Mouse (Mus musculus) thymus, postnatal 36 days (tissue): ENCODE results near the gene Mnt.

Source experiments
- DNase-seq, 2 experiments: peaks; one replicate each; pipeline ENCODE4 v3.0.0; 2022; ENCODE audit warnings: mixed read lengths in 2 of 2

The Mnt gene

DNA sequence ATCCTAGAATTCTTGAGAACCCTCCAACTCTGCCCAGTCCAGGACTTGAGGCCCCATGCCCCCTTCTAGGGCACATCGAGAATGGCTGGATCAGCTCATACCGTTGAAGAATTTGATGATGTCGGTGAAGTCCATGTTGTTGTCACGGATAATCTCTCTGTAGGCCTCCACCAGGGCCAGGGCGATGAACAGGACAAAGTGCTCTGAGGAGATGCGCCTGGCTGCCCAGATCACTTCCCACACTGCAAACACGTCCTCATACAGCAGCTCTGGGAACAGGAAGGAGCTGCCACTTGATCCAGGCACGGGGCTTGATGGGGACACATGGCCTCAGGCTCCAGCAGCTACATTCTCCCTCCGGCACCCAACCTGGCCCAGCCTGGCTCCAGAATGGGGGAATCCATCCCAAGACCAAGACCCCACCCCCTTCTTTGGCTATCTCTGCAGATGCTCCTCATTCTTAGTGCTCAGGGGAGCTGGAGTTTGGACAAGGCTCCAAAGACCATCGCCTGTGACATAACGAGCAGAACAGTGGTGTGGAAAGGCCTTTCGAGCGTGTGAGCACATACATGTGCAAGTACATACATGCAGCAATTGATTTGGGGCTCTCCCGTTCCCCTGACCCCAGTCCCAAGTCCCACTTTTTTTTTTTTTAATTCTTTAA lies 20.4 kb downstream of the Mnt start:
- DNase-seq, result no peak

DNA sequence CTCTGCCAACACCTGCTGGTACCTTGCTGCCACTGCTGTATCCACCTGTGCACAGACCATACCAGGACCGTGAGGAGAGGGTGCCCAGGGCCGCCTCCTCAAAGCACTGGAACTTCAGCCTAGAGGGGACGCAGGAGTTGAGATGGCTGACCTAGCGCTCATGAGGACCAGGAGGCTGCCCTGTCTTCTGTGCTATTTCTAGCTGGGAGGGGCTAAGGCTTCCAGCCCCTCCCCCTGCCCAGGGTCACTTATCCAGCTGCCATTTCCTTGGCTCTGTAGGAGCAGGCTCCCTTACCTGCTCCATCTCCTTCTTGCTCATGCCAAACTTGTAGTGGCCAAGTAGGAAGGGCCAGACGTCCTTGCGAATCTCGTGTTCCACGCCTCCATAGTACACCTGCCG lies 27.0 kb downstream of the Mnt start:
- DNase-seq, result no peak

DNA sequence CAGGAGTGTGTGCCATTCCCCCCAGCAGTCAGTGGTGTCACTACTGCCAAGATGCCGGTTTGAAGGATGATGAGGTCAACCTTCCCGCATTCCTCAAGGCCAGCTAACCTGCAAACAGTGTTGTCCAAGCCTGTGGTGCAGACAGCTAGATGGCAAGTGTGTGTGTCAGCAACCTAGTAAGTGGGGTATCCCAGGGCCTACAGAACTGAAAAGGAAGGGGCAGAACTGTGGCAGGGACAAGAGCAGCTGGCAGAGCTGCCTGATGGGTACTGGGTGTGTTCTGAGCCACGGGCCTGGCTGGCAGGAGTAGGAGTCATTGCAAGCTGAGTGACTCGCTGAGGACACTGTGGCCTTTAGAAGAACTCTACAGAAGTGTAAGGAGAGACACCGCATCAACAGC lies 31.4 kb downstream of the Mnt start:
- DNase-seq, result no peak

DNA sequence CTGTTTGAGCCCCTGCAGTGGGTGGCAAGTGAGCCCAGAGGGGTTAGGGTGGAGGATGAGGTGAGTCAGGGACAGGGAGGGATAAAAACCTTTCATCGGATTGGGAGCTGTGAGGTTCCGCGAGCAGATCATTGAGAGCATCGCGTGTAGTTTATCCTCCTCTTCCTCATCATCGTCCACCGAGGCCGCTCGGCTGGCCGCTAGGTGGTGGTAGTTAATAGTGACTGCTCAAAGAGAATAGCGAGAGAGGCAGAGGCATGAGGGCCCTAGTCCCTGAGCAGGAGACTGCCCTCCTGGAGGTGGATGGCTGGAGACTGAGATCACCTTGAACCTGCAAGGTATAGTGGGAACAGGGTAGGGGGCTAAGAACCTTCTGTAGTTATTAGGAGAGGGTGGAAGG lies 32.8 kb downstream of the Mnt start:
- DNase-seq, result no peak

DNA sequence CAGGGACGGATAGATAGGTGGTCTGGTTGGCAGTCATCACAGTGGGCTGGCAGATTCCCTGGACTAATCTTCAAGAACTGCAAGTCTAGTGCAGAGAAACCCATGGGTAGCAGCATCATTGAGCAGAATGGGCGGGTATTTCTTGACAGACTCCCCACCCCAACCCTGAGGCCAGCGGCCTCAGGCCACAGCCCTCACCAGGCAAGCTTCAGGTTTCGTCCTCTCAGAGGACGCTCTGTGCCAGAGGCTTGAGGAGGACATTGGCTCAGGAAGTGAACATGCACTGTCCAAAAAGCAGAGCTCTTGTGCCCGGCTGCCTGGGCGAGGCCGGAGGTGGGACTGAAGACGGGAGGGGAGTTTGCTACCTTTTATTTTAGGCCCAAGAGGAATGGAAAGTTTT lies 33.7 kb downstream of the Mnt start:
- no peak for DNase-seq

DNA sequence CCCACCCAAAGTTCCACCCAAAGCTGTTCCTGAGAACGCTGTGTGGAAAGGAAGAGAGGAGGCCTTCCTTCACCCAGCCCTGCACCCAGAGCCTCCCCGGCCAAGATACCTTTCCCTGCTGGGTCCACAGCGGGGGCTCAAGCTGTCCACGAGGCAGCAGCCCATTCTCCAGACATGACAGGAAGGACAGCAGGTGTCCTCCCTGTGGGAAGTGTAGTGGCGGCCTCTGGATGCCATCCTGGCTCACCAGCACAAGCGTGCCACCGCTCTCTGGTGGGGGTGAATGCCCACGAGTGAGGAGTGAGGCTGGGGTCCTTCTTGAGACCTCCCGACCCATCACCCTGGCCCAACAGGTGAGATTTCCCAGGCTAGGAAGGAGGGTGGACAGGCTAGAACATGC lies 34.5 kb downstream of the Mnt start:
- no peak for DNase-seq

DNA sequence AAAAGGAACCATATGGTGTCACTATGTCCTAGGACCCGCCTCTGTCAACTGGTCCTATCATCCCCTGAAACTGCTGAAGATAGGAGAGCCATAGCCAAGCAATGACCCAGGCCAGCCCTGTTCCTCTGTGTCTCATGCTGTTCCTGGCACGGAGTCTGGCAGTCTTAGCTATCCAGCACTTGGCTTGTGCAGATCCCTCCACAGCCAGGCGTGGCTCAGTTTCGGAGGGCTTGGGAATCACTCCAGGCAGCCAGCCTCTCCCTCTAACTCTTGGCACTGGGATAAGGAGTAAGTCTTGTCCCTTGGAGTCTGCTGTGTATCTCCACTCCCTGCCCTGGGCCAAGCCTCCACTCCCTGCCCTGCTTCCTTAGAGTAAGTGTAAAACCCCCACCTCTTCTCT lies 35.9 kb downstream of the Mnt start:
- DNase-seq, result no peak

DNA sequence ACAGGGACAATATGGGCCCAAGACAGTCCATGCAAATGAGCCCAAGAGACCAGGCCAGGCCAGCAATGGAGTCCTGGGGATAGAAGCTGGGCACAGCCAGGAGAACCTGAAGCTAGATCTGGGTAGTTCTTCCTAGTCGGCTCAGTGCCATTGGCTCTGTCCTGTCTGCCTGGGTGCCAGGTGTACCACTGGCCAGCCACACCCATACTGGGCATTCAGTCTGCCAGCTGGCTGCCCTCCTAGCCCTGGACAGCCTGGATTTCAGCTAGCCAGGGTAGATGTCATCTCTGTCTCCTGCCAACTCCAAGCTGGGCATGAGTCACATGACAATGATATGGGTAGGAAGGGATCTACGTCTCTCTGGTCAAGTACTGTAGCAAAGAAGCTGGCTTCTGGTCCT lies 36.5 kb downstream of the Mnt start:
- DNase-seq, result no peak

DNA sequence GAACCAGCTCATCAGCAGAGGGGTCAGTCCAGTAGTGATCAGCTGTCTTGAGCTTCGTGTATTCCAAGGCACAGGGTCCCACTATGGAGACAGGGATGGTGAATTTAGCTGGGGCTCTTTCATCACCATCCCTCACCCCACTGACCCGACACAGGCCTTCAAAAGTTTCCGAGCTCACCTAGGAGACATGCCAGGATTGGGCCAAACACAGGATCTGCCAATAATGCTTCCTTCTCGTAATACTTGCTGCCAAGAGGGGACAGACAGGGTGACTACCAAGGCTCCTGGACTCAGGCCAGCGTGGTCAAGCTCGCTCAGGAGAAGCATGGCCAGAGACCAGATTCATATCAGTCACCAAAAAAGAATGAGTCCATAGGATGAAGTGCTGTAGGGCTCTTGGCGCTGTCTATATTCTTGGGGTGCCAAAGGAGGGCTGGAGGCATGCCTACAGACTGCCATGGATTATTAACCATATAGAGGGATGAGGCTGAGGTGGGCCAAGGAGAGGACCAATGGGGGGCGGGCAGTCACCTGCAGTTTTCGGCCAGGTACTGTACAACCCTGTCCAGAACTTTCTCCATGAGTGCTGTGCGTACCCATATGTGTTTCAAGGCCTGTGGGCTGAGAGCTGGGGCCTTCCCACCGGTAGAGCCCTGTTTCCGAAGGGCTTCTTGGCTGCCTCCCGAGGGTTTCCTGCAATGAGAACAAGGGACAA lies 37.5 kb downstream of the Mnt start:
- DNase-seq, result no peak

DNA sequence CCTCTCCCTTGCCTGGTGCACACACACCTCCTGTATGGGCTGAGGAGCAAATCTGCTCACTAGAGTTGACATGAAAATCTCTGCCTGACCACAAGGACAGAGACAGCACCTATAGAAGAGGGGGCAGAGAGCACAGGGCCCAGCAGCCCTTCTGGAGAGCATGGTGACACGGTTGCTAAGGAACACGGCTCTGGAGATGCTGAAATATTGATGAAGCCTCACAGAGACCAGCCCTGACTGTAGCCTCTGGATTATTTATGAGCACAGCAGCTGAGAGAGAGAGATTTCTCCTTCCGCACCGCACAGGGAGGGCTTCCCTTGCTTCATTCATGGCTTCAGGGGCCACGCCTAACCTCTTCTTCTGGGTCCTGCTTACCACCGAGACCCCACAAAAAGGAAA lies 38.9 kb downstream of the Mnt start:
- DNase-seq, result no peak

DNA sequence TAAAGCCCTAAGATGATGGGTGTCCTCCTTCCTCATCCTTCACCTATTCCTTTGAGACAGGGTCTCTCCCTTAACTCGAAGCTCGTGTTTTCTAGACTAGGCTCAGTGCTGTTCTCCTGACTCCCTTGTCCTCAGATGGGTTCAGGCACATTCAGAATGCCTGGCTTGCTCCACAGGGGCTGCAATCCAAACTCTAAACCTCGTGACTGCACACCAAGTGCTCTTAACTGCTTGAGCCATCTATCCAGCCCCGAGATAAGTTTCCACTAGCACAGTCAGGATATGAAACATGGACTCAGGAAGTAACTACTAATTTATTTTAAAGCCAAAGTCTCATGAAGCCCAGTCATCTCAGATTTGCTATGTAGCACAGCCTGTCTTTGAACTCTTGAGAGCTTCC lies 39.8 kb downstream of the Mnt start:
- DNase-seq, result no peak

DNA sequence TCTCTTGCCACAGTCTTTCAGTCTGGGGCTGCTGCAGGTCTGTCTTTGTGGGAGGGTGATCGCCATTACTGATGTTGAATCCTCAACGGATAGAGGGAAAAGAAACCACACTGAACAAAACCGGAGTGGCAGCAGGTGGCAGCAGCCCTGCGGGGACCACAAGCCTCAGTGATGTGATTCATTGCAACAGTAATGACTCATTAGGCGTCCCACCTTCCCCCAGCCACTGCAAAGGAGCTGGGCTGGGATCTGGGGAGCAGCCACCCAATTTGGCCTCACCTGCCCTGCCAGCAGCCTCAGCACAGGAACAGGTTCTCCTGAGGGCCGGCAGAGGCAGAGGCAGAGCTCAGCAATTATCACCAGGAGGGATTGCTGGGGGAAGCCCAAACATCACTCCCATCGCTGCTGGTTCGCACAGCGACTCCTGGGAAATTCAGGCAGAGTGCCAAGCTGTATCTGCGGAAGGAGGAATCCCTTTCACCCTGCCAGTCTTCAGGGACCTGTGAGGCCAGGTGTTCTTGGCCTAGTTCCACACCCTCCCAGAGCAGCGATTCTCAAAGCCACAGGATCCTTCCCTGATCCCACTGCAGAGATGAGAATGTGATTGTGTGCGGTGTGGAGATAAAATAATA lies 40.4 kb downstream of the Mnt start:
- no peak for DNase-seq

DNA sequence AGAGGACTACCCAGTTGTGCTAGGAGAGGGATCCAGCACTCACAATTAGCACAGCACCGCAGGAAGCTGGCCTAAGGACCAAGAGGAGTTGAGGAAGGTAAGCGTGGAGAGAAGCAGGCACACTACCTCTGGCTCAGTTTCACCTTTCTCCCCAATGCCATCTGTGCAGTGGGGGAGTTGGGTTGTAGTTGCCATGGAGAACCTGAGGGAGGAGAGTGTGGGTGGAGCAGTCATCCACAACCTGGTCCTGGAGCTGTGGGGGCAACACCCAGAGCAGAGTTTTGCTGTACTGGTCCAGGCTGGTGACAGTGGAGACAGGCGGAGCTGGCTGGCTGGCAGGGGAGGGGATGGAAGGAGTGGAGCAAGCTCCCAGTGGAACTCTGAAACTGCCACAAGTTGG lies 43.9 kb downstream of the Mnt start:
- DNase-seq, result no peak

DNA sequence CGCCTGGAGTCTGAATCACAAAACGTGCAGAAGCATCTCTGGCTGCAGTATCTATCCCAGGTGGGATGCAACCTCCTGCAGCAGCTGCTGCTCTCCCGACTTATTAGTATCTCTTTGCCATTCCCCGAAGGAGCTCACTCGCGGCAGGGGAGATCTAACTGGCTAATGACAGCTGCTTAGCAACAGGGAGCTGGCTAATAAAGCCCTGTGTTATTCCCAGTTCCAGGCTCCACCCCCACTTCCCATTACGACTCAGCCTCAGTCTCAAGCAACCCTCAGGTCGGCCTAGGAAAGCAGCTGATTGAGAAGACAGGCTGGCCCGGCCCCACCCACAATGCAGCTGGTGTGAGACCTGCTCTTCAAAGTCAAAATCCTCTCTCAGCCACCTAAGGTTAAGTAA lies 46.1 kb downstream of the Mnt start:
- no peak for DNase-seq

DNA sequence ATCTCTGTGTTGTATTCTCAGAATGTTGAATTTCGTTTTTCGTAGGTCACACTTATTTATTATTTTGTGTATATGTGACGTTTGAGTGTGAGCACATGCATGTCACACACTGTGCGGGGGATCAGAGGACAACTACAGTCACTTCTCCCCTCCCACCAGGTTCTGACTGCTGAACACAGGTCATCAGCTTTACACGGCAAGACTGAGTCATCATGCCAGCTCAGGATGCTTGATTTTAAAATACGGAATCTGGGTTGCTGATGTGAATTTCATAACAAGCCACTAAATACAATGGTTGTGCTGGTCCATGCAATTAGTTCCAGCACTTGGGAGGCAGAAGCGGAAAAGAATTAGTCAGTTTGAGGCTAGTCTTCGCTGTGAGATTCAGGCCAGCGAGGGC lies 50.3 kb downstream of the Mnt start:
- no peak for DNase-seq

DNA sequence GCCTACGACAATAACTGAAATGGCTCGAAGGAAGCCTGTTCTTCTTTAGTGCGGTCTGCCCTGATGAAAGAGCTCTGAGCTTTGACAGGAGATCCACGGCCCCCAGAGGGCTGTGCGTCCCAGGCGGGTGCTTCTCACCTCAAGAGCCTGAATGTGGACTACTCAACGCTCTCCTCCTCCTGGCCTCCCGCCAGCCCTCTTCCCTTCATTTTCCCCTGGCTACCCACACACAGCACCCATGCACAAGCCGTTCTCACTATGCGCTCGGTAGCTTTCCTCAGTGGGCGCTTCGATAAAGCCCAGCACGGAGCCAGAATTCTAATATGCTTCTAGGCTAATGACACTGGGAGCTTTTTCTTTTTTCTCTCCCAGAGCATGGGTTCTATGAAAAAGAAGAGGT lies 51.3 kb downstream of the Mnt start:
- no peak for DNase-seq

DNA sequence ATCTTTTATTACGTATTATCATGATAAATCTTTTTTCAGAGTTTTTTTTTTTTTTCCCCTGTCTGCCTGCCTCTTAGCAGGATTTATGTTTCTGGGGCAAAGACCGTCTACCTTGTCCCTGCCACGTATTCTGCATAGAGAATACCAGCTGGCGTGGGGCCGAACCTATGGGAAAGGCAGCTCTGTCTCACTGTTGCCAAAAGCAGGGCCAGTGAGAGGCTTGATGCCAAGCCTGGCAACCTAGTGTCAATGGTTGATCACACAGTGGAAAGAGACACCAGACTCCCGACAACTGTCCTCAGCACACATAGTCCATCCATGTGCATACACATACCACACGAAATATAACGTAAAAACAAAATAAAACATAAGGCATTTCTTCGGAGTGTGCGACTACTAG lies 52.4 kb downstream of the Mnt start:
- no peak for DNase-seq

DNA sequence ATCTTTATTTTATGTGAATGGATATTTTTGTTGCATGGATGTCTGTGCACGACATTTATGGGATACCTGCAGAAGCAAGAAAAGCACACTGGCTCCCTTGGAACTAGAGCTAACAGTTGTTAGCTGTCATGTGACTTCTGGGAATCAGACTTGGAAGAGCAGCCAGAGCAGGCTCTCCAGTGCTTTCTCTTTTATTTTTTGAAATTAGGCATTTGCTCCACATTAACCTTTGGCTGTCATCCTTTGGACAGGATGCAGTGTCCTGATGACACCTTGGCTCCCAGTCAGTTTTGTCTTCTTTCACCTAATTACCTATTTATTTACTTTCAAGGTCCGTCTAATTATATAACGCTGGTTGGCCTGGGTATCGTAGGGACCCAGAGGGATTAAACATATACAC lies 63.9 kb downstream of the Mnt start:
- DNase-seq, result no peak
